Mouse (Mus musculus) heart, postnatal 14 days (tissue): ENCODE measurements around the gene Creg2. TPM values are rescaled to one million over a fixed set of nuclear protein-coding genes. Genes with fewer than 3 reads are reported as not detected.
A peak's percentile ranks its signal among the peaks of the same experiment; 100 is the strongest.
"Not testable (repeated sequence)": the region's sequence is repeated elsewhere in the genome, so short reads cannot be mapped to it uniquely, and the experiment has no call there.

ENCODE experiments used
- DNase-seq, 2 experiments: peaks; one replicate each; pipeline ENCODE4 v3.0.0; 2021 to 2022
- intact Hi-C: fragments of 180-260 bp; cut with DNase I; formaldehyde crosslinking; loops from one replicate; pipeline ENCODE4 v1.15.1; 2025
- total RNA-seq, 2 experiments: library from RNA; stranded (reverse); gene quantifications; 2 replicates each; pipeline ENCODE4 v1.2.3; 2021

Creg2 gene
- total RNA-seq, 2 experiments from 2014 or later, result not detected

DNA sequence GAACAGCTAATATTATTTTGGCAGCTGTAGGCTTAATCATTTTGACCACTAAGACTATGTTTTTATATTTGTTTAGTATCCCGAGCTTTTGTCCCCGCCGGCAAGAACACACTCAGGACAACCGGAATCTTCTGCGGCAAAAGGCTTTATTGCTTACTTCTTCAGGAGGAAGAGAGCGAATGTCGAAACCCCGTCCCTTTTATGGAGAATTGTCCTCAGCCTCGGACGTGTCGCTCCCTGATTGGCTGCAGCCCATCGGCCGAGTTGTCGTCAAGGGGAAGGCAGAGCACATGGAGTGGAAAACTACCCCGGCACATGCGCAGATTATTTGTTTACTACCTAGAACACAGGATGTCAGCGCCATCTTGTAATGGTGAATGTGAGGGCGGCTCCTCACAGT, 3.6 kb upstream of the Creg2 start:
- intact Hi-C loops, DNase-seq: not testable (repeated sequence)

GRCm38 (mm10) chr1:39653028-39653427, 1.8 kb upstream of the Creg2 start:
- no peak for DNase-seq
- intact Hi-C loops, result no loop called here

DNA sequence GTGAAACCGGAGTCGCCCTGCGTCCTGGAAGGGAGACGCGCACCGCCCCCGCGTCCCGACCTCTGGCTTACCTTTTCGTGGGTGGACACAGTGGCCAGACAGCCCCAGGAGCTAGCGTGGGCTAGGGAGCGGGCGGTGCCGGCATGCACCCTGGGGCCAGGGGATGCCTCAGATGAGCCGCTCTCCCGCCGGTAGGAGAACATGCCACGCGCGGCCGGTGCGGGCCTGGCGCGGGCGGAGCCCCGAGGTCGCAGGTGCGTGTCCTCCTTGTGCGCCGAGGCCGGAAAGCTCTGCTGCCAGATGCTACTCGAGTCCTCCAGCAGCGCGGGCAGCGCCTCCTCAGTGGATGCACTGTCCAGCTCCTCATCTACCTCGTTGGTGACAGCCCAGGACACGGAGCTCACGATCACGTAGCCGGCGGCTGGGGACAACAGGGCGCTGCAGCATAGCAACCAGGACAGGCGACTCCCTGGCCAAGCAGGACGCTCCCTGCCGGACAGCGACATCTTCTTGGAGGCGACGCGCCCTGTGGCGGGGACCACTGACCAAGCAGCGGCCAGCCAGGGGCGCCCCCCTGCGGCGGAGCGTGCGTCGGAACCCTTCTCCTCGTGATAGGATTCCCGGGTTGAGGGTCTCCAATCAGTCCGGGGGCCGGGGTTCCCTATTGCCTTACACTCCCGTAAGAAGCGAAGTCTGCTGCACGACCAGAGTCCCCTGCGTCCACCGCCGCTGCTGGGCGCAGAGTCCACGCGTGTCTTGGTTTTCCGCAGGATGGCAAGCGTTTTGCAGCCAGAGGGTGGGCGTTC, 636 bp downstream of the Creg2 start:
- intact Hi-C loops, result loop anchor here (2.0 kb wide), 1 partner anchor 36 kb away; no protein-coding TSS in a partner anchor
- DNase-seq, result peak; percentile 64 to 74

DNA sequence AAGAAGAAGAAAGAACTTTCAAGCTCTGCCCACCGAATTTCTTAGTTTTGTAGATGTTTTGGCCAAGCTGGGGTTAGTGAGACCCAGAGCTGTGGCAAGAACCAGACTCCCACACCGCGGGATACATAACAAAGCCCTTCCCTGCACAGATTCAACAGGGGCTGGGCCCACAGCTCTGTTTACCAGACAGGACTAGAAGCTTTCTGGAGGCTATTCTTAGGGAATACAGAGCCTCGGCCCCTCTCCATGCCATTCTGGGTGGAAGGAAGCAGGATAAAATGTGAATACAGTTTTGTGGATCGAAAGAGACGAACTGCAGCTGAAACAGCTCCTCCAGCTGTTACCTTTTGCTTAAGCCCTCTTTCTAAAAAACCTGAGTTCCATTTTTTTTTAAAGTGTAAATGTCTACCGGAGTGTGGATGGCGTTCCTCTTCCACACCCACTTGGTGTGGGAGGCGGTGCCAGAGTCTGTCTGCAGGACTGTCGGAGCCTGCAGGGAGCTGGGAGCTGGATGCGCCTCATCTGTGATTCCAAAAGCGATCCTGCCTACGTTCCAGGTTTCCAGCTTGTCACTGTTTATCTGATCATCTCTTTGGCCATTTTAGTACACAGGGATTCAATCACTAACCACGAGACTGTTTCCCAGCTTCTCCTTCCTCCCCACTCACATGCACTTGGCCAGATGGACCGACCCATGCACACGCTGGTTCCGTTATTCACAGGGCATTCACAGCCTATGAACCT, 1.4 kb downstream of the Creg2 start:
- intact Hi-C loops, result loop anchor here (2.0 kb wide), 1 partner anchor 35 kb away; no protein-coding TSS in a partner anchor
- no peak for DNase-seq

DNA sequence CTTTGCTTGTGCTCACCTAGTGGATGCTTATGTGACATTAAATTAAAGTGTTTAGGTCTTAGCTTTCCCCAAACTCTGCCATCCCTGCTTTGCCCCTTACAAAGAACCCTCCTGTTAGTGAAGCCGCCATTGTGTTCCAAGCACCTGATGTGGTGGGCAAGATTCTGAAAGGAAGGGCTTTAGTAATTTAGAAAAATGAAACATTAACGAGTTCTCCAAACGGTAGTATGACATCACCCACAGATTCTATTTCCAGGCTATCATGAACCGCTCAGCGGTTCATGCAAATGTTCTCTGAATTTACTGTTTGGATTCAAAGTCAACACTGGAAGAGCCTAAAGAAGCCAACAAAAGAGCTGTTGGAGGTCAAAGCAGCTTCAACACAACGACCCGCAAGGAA, 2.7 kb downstream of the Creg2 start:
- intact Hi-C loops, result no loop called here
- DNase-seq, result no peak

GRCm38 (mm10) chr1:39645905-39646759, 5.1 kb downstream of the Creg2 start:
- intact Hi-C loops, result no loop called here
- DNase-seq, result peak in 1 of 2 experiments; percentile 8

GRCm38 (mm10) chr1:39644333-39644732, 6.9 kb downstream of the Creg2 start:
- DNase-seq, result no peak
- intact Hi-C loops, result no loop called here

DNA sequence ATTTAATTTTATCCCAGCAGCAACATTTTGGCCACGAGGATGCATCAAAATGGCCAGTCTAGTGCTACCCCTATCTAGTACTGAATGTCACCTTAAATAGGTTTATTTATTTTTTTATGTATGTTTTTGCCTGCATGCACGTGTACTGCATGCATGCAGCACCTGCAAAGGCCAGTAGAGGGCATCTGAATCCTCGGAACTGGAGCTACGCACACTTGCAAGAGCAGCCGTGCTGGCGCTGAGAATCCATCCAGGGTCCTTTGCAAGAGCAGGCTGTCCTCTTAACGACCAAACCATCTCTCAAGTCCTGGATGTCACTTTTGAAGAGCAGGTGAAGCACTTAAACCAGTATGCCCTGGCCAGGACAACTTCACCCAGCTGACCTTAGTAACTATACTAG, 9.6 kb downstream of the Creg2 start:
- intact Hi-C loops, result no loop called here
- no peak for DNase-seq

- intact Hi-C loops, result no loop called here
- DNase-seq, result no peak
Observed at GRCm38 (mm10) chr1:39637139-39637538, 14.1 kb downstream of the Creg2 start.

- intact Hi-C loops, result no loop called here
- no peak for DNase-seq
Observed at GRCm38 (mm10) chr1:39636660-39637059, 14.6 kb downstream of the Creg2 start.

GRCm38 (mm10) chr1:39636196-39636595, 15.1 kb downstream of the Creg2 start:
- intact Hi-C loops, result no loop called here

DNA sequence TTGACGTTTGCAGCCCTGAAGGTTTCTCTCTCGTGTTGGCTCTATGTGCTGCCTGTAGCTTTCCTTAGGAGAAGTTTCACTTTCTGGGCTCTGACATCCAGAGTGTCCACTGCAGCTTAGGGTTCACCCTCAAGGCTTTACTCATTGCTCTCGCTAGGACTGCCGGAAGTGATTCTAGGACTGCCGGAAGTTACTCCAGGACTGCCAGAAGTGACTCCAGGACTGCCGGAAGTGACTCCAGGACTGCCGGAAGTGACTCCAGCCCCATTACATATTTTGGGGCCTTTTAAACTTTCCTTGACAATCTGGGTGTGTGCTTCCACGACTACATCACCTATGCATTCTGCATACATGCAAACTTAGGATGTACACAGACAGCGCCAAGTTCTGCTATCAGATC, 22.7 kb downstream of the Creg2 start:
- no peak for DNase-seq
- intact Hi-C loops, result no loop called here

More at GRCm38 (mm10) chr1:39636196-39636595, 15.1 kb downstream of the Creg2 start:
- no peak for DNase-seq

GRCm38 (mm10) chr1:39625491-39625890, 25.8 kb downstream of the Creg2 start:
- intact Hi-C loops, result no loop called here
- no peak for DNase-seq

DNA sequence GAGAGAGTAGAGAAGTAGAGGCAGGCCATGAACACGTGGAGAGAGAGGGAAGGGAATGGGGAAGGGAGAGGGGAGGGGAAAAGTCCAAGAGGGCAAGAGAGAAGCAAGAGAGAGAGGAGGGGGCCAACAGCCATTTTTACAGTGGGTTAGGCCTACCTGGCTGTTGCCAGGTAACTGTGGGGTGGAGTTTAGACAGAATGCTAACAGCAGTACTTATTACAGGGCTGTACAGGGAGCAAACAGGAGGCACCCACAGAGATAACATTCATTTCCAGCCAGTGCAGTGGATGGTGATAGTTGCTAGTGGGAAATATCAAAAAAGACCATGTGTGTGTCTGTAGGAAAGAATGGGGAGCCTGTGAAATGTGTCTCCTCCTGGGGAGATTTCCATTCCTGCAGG, 27.5 kb downstream of the Creg2 start:
- DNase-seq, result no peak
- intact Hi-C loops, result no loop called here

DNA sequence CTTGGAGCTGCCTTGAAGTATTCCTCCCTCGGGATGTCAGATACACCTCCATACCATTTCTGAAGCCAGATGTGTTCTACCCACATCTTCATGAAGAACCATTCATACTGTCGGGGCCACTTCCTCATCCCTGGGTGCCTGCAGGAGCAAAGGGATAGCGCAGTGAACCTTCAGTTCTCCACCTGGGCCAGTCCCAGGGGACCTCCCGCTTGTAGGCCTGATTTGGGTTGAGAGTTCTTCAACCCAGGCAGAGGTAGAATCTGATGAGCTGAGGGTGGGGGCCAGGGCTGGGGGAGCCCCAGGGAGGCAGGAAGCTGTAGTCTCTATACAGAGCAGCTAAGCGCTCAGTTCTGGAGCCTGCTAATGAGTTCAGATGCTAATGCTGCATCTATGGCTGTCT, 28.2 kb downstream of the Creg2 start:
- intact Hi-C loops, result no loop called here
- no peak for DNase-seq

DNA sequence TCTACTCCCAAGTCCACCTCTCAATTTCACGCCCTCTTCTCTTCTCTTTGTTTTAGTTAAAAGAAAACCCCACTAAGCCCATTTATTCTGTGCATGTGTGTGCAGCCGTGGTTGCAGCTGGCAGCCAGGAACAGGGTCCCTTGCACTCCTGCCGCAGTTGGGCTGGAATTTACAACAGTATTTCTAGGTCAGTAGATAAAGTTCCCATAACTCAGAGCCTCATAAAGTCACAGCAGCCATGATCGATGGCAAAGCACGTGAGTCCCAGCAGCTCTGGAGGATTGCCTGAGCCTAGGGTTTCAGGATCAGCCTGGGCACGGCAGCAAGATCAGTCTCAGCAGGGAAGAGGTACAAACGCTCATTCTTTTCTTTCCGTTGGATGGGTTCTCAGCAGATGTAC, 32.8 kb downstream of the Creg2 start:
- no peak for DNase-seq
- intact Hi-C loops, result loop anchor here (5.0 to 10.0 kb wide), 3 partner anchors 64 to 926 kb away; no protein-coding TSS in a partner anchor

DNA sequence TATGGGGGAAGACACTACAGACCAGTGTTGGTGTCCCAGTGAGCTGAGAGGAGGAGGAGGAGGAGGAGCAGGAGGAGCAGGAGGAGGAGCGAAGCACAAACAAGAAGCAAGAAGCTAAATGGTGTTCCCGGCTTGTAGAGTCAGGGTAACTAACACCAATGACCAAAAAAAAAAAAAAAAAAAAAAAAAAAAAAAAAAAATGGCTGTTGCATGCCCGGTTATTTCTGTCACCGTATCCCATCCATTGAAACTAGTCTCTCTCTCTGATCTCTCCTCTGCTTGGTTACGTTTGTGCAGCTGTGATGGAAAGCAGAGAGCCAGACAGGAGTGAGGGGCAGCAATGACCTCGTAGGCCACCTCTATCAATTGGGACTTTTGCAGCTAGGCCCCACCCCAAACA, 35.7 kb downstream of the Creg2 start:
- no peak for DNase-seq
- intact Hi-C loops, result loop anchor here (2.0 to 10.0 kb wide), 4 partner anchors 35 to 929 kb away; partner anchors contain the start of gene Creg2

- intact Hi-C loops, result loop anchor here (2.0 to 10.0 kb wide), 4 partner anchors 36 to 930 kb away; partner anchors contain the start of gene Creg2
- peak; percentile 72 to 77 for DNase-seq
Observed at GRCm38 (mm10) chr1:39614462-39615279, 36.6 kb downstream of the Creg2 start.

DNA sequence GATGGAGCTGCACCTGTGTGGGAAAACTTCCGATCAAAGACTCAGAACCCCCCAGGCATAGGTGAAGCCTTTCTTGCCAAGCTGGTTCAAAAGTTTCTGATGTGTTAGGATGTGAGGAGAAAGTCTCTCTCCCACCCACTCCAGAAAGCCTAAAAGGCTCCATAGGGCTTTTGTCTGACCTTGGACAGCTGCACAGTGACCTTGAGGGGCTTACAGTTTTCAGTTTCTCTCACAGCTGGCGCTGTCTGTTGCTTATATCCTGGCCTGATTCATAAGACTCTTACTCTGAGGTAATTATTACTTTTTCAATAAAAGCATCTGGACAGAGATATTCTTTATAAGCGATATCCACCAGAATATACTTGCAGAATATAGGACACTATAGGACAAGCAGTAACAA, 38.2 kb downstream of the Creg2 start:
- DNase-seq, result no peak
- intact Hi-C loops, result loop anchor here (10.0 kb wide), 2 partner anchors 762 to 932 kb away; no protein-coding TSS in a partner anchor
